In genomic region chr15:26875687-26876086, GRCm38 (mm10) we compare ENCODE assay signal across 9 mouse cellular contexts. TPM values are rescaled to one million over a fixed set of nuclear protein-coding genes. Genes with fewer than 3 reads are reported as not detected.
A peak's percentile ranks its signal among the peaks of the same experiment; 100 is the strongest.
DNase-seq lines count a peak whose midpoint lies in the region; ATAC-seq and TF ChIP-seq lines count a peak whose summit lies in the region.
"Had no signal": no experiment of that assay in that cellular context is flagged by ENCODE, and none has a peak within 500 bp of the region (broad histone marks: within the 10 kb centered on the region; RNA-seq: fewer than 3 reads in every experiment).

No protein-coding gene starts in this region.

- ATAC-seq in intestine, embryonic 14.5 days (replicated peaks; ENCODE audit: low FRiP score, low TSS enrichment, low read depth), result 0 out of 2 replicates have a peak, but pooled peaks have one; percentile 75
- ATAC-seq in intestine, postnatal 0 days, result no peak
- ATAC-seq in embryonic facial prominence, embryonic 12.5 days (ENCODE audit: insufficient number of reproducible peaks, insufficient read depth, low FRiP score, low TSS enrichment), result peak; percentile 74; the same call in 1 of the 2 replicates
- ATAC-seq in heart, postnatal 0 days (ENCODE audit: insufficient read depth, low read depth), result no peak
- ATAC-seq in lung, embryonic 16.5 days (ENCODE audit: low read depth), result peak; percentile 92
- no peak for ATAC-seq in monocyte, adult 5-6 weeks (replicated peaks; ENCODE audit: insufficient number of reproducible peaks, low FRiP score, low TSS enrichment, poor library complexity, severe bottlenecking)

- no peaks in the 10 kb centered on the region for H3K9me3 ChIP-seq in intestine, embryonic 14.5 days (ENCODE audit: control insufficient read depth, low read length)
- H3K9me3 ChIP-seq in intestine, postnatal 0 days (ENCODE audit: control insufficient read depth), result no peaks in the 10 kb centered on the region
- H3K9me3 ChIP-seq in embryonic facial prominence, embryonic 12.5 days, result no peaks in the 10 kb centered on the region
- no peaks in the 10 kb centered on the region for H3K9me3 ChIP-seq in heart, postnatal 0 days (replicated peaks; ENCODE audit: control insufficient read depth, low read length)
- H3K9me3 ChIP-seq in lung, embryonic 16.5 days (ENCODE audit: control insufficient read depth, low read length), result no peaks in the 10 kb centered on the region

- no peak overlapping the region for H3K4me3 ChIP-seq in intestine, embryonic 14.5 days (ENCODE audit: low read depth, low read length)
- H3K4me3 ChIP-seq in intestine, postnatal 0 days (ENCODE audit: low read depth, low read length), result no peak overlapping the region
- H3K4me3 ChIP-seq in embryonic facial prominence, embryonic 12.5 days, result no peak overlapping the region
- H3K4me3 ChIP-seq in heart, postnatal 0 days (ENCODE audit: low read depth, low read length), result no peak overlapping the region
- H3K4me3 ChIP-seq in lung, embryonic 16.5 days (ENCODE audit: low read length), result no peak overlapping the region

- H3K27ac ChIP-seq in intestine, embryonic 14.5 days (ENCODE audit: low read depth), result no peak overlapping the region
- H3K27ac ChIP-seq in intestine, postnatal 0 days (ENCODE audit: low read depth, low read length), result no peak overlapping the region
- H3K27ac ChIP-seq in embryonic facial prominence, embryonic 12.5 days, result peak overlapping the region; percentile 79
- no peak overlapping the region for H3K27ac ChIP-seq in heart, postnatal 0 days (ENCODE audit: low read depth)
- H3K27ac ChIP-seq in lung, embryonic 16.5 days (ENCODE audit: low read length), result no peak overlapping the region; the same call in 1 of the 2 replicates

- no peak overlapping the region for H3K9ac ChIP-seq in intestine, embryonic 14.5 days (ENCODE audit: low read length)
- no peak overlapping the region for H3K9ac ChIP-seq in intestine, postnatal 0 days (ENCODE audit: low read depth, low read length)
- no peak overlapping the region for H3K9ac ChIP-seq in embryonic facial prominence, embryonic 12.5 days
- H3K9ac ChIP-seq in heart, postnatal 0 days (replicated peaks; ENCODE audit: low read depth, low read length), result no peak overlapping the region
- no peak overlapping the region for H3K9ac ChIP-seq in lung, embryonic 16.5 days (ENCODE audit: low read length)

- H3K36me3 ChIP-seq in intestine, embryonic 14.5 days (ENCODE audit: control insufficient read depth, insufficient read depth, low read length), result no peaks in the 10 kb centered on the region
- H3K36me3 ChIP-seq in intestine, postnatal 0 days (ENCODE audit: control insufficient read depth, insufficient read depth), result no peaks in the 10 kb centered on the region
- no peaks in the 10 kb centered on the region for H3K36me3 ChIP-seq in embryonic facial prominence, embryonic 12.5 days
- H3K36me3 ChIP-seq in heart, postnatal 0 days (replicated peaks; ENCODE audit: control insufficient read depth, insufficient read depth, low read length), result no peaks in the 10 kb centered on the region
- no peaks in the 10 kb centered on the region for H3K36me3 ChIP-seq in lung, embryonic 16.5 days (ENCODE audit: control insufficient read depth, insufficient read depth, low read length)

- TF ChIP-seq CTCF in intestine, postnatal 0 days (IDR thresholded peaks at IDR 0.05; ENCODE audit: low read depth), result no peak
- no peak for TF ChIP-seq CTCF in heart, postnatal 0 days (IDR thresholded peaks at IDR 0.05; ENCODE audit: low read depth)

- no peak for TF ChIP-seq EP300 in heart, postnatal 0 days (IDR thresholded peaks at IDR 0.05; ENCODE audit: low read depth)

- H3K4me2 ChIP-seq in intestine, embryonic 14.5 days (ENCODE audit: low read length), result no peak overlapping the region
- no peak overlapping the region for H3K4me2 ChIP-seq in intestine, postnatal 0 days (replicated peaks; ENCODE audit: low read depth)
- H3K4me2 ChIP-seq in embryonic facial prominence, embryonic 12.5 days (replicated peaks), result no peak overlapping the region
- no peak overlapping the region for H3K4me2 ChIP-seq in heart, postnatal 0 days (ENCODE audit: low read depth, low read length)
- no peak overlapping the region for H3K4me2 ChIP-seq in lung, embryonic 16.5 days (ENCODE audit: low read depth, low read length)

- WGBS in intestine, embryonic 14.5 days, result 15% methylated on average over 4 of the region's 4 CpGs
- WGBS in intestine, postnatal 0 days, result 16% methylated on average over 4 of the region's 4 CpGs
- WGBS in embryonic facial prominence, embryonic 12.5 days, result 22% methylated on average over 4 of the region's 4 CpGs
- WGBS in heart, postnatal 0 days, result 11% methylated on average over 4 of the region's 4 CpGs
- 12% methylated on average over 4 of the region's 4 CpGs for WGBS in lung, embryonic 16.5 days

- DNase-seq in intestine, embryonic 14.5 days (ENCODE audit: low spot score), result peak; percentile 80
- peak; percentile 81 for DNase-seq in heart, postnatal 0 days (ENCODE audit: low spot score)
- peak; percentile 76 for DNase-seq in layer of hippocampus, adult 11-12 months (ENCODE audit: low spot score)
- peak; percentile 75 to 78 for DNase-seq in right cerebral cortex, adult 2 months (ENCODE audit: low spot score in 2 of 2)

- H3K4me1 ChIP-seq in intestine, embryonic 14.5 days (replicated peaks; ENCODE audit: control insufficient read depth, insufficient read depth, low read length), result peaks cover 16% of the 10 kb centered on the region
- H3K4me1 ChIP-seq in intestine, postnatal 0 days (replicated peaks; ENCODE audit: control insufficient read depth, insufficient read depth, low read length), result no peaks in the 10 kb centered on the region
- H3K4me1 ChIP-seq in embryonic facial prominence, embryonic 12.5 days, result peaks cover 20% of the 10 kb centered on the region
- no peaks in the 10 kb centered on the region for H3K4me1 ChIP-seq in heart, postnatal 0 days (ENCODE audit: control insufficient read depth, insufficient read depth)
- H3K4me1 ChIP-seq in lung, embryonic 16.5 days (replicated peaks; ENCODE audit: control insufficient read depth, insufficient read depth, low read length), result peaks cover 13% of the 10 kb centered on the region

- no peaks in the 10 kb centered on the region for H3K27me3 ChIP-seq in intestine, embryonic 14.5 days (replicated peaks; ENCODE audit: control insufficient read depth, insufficient read depth, low read length)
- no peaks in the 10 kb centered on the region for H3K27me3 ChIP-seq in intestine, postnatal 0 days (replicated peaks; ENCODE audit: control insufficient read depth, insufficient read depth, low read length)
- no peaks in the 10 kb centered on the region for H3K27me3 ChIP-seq in embryonic facial prominence, embryonic 12.5 days
- H3K27me3 ChIP-seq in heart, postnatal 0 days (ENCODE audit: control insufficient read depth, insufficient read depth, low read length), result no peaks in the 10 kb centered on the region
- H3K27me3 ChIP-seq in lung, embryonic 16.5 days (ENCODE audit: control insufficient read depth, insufficient read depth, low read depth, low read length), result no peaks in the 10 kb centered on the region

RNA-seq across cellular contexts. Expression of gene Fbxl7, which starts 19.7 kb away (rescaled TPM):
- polyA plus RNA-seq in intestine, embryonic 14.5 days (2014; fragmentation: Nextera tagmentation; extraction: Ambion mirVana), result 21.2 and 24.6 TPM in 2 replicates
- 3.6 and 3.7 TPM in 2 replicates for polyA plus RNA-seq in intestine, postnatal 0 days (2015; fragmentation: Nextera tagmentation; extraction: Ambion mirVana)
- 45.5 and 49.5 TPM in 2 replicates for polyA plus RNA-seq in embryonic facial prominence, embryonic 12.5 days (2016; fragmentation: Nextera tagmentation; extraction: Ambion mirVana)
- 6.8 and 7.4 TPM in 2 replicates for total RNA-seq in heart, postnatal 0 days (2014; rRNA removed; ENCODE audit: low replicate concordance)
- 3.1 and 4.0 TPM in 2 replicates for polyA plus RNA-seq in heart, postnatal 0 days (2015; fragmentation: Nextera tagmentation; extraction: Ambion mirVana)
- 13.7 and 14.0 TPM in 2 replicates for polyA plus RNA-seq in lung, embryonic 16.5 days (2015; fragmentation: Nextera tagmentation; extraction: Ambion mirVana)
- not detected in 3 replicates for total RNA-seq in monocyte, adult 5-6 weeks (2017)
- total RNA-seq: MEL had no signal

Comparison
In these comparisons a context has a peak if more than half of its experiments do, and no peak if none do; other contexts are left out.
1. ATAC-seq: peak in intestine, embryonic 14.5 days (single experiment), embryonic facial prominence, embryonic 12.5 days (single experiment) and lung, embryonic 16.5 days (single experiment); none in intestine, postnatal 0 days (single experiment), heart, postnatal 0 days (single experiment) and monocyte, adult 5-6 weeks (single experiment).
2. Peak in every context shown above with its lines, with median percentiles within 50 percentile points of each other: DNase-seq.